Mouse (Mus musculus): ENCODE data around the gene Atg16l2. TPM values are rescaled to one million over a fixed set of nuclear protein-coding genes. Genes with fewer than 3 reads are reported as not detected.

The Atg16l2 gene
- polyA plus RNA-seq, 1 experiment from 2014 or later: 16.4 TPM

DNA sequence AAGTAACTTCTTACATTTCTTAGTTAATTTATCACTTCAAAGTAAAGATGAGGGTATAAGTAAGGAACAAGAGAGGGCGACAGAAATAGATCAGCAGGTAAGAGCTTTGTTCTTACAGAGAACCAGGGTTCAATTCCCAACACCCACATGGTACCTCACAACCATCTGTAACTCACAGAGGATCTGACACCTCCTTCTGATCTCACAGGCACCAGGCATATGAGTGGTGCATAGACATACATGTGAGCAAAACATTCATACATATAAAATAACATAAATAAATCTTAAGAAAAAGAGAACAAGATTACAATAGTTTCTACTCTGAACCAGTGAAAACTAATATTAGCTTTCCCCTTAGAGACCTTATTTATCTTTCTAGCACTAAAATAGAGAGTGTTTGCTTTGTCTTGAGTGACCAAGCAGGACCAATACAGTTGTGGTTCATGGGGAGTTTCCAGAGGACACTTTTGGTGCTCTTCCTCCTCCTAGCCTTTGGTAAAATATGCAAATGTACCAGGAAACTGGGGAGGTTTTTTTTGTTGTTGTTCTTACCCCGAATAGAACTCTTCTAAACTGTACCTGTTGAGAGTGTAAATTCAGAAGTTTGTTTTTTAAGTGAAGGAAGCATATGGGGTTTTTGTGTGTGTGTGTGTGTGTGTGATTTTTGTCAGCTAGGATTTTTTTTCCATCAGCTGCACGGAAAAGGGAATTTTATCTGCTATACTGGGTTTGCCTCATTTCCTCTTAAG lies 88.4 kb downstream of the Atg16l2 start:
- H3K4me2 ChIP-seq (ENCODE audit: low read depth, low read length, severe bottlenecking): no peak overlapping the region
- no peak overlapping the region for H3K4me3 ChIP-seq (ENCODE audit: low read depth, low read length)
- no peaks in the 10 kb centered on the region for H3K9me3 ChIP-seq (ENCODE audit: control insufficient read depth, low read length)
- no peaks in the 10 kb centered on the region for H3K36me3 ChIP-seq (ENCODE audit: control insufficient read depth, insufficient read depth, low read length)
- ATAC-seq (replicated peaks; ENCODE audit: low FRiP score) (no peak), DNase-seq (ENCODE audit: low spot score) (no peak)
- 87% methylated on average over 3 of the region's 3 CpGs for WGBS
- H3K27ac ChIP-seq (ENCODE audit: low read depth, low read length): no peak overlapping the region
- H3K27me3 ChIP-seq (ENCODE audit: control insufficient read depth, insufficient read depth, low read length): no peaks in the 10 kb centered on the region
- no peaks in the 10 kb centered on the region for H3K4me1 ChIP-seq (replicated peaks; ENCODE audit: control insufficient read depth, insufficient read depth, low read length)
- no peak overlapping the region for H3K9ac ChIP-seq (ENCODE audit: low read length)

Other genes with a start within 250 kb of the Atg16l2 start
- gene Fchsd2, start 209.4 kb downstream of the Atg16l2 start, polyA plus RNA-seq (2014; fragmentation: Nextera tagmentation; extraction: Ambion mirVana): 31.0 and 33.2 TPM in 2 replicates
- 6.3 and 8.6 TPM in 2 replicates for gene Stard10, start 14.8 kb upstream of the Atg16l2 start, polyA plus RNA-seq (2014; fragmentation: Nextera tagmentation; extraction: Ambion mirVana)
- 10.5 and 14.5 TPM in 2 replicates for gene Arap1, start 45.8 kb upstream of the Atg16l2 start, polyA plus RNA-seq (2014; fragmentation: Nextera tagmentation; extraction: Ambion mirVana)
- not detected in 2 replicates for gene Gm45837, start 108.6 kb upstream of the Atg16l2 start, polyA plus RNA-seq (2014; fragmentation: Nextera tagmentation; extraction: Ambion mirVana)
- gene Pde2a, start 119.4 kb upstream of the Atg16l2 start, polyA plus RNA-seq (2014; fragmentation: Nextera tagmentation; extraction: Ambion mirVana): 18.6 and 22.7 TPM in 2 replicates

Measured in forebrain, embryonic 11.5 days (tissue).